Mouse (Mus musculus) MEL (cell line): Measurements from ENCODE around the gene Plau. TPM values are rescaled to one million over a fixed set of nuclear protein-coding genes. Genes with fewer than 3 reads are reported as not detected.

Experiments used
- DNase-seq: peaks from one replicate; pipeline ENCODE4 v3.0.0; 2011; ENCODE audit warnings: low read depth, low spot score
- H3K27ac ChIP-seq: 2 replicates; pipeline ENCODE4 v1.5.1; 2012; ENCODE audit warnings: low read depth, mild to moderate bottlenecking, control low read depth, low read length, moderate library complexity; ENCODE audit not compliant: control insufficient read depth
- H3K27me3 ChIP-seq, 2 experiments: fragments of 150-350 bp in 1 of 2; sonication (generic) in 1 of 2; 2 replicates each; pipeline ENCODE4 v1.6.1; 2012; ENCODE audit warnings: low read length in 2 of 2, mild to moderate bottlenecking in 2 of 2, improper control_type of control experiment in 1 of 2, moderate library complexity in 1 of 2; ENCODE audit not compliant: insufficient read depth in 2 of 2, control insufficient read depth in 1 of 2
- H3K36me3 ChIP-seq, 2 experiments: 2 replicates each; pipeline ENCODE4 v1.6.1; 2012 to 2014; ENCODE audit warnings: low read length in 2 of 2, improper control_type of control experiment in 1 of 2, inconsistent platforms in 1 of 2, mild to moderate bottlenecking in 1 of 2; ENCODE audit not compliant: insufficient read depth in 2 of 2, control insufficient read depth in 1 of 2
- H3K4me1 ChIP-seq, 2 experiments: fragments of 150-350 bp in 1 of 2; sonication (generic) in 1 of 2; 2 replicates each; pipeline ENCODE4 v1.6.1; 2012; ENCODE audit warnings: low read length in 2 of 2, improper control_type of control experiment in 1 of 2, mild to moderate bottlenecking in 1 of 2; ENCODE audit not compliant: insufficient read depth in 2 of 2, control insufficient read depth in 1 of 2
- H3K4me3 ChIP-seq, 2 experiments: fragments of 150-350 bp in 1 of 2; sonication (generic) in 1 of 2; 2 replicates each; pipeline ENCODE4 v1.5.1; 2012; ENCODE audit warnings: low read depth in 2 of 2, low read length in 2 of 2, mild to moderate bottlenecking in 2 of 2, moderate library complexity in 2 of 2, control low read depth in 1 of 2, improper control_type of control experiment in 1 of 2; ENCODE audit not compliant: control insufficient read depth in 1 of 2, insufficient read depth in 1 of 2
- H3K79me2 ChIP-seq: 2 replicates; pipeline ENCODE4 v1.6.1; 2012; ENCODE audit warnings: mild to moderate bottlenecking, low read length, moderate library complexity; ENCODE audit not compliant: control insufficient read depth, poor library complexity, insufficient read depth
- H3K9ac ChIP-seq: 2 replicates; pipeline ENCODE4 v1.6.1; 2012; ENCODE audit warnings: low read depth, mild to moderate bottlenecking, control low read depth, low read length, moderate library complexity; ENCODE audit not compliant: control insufficient read depth, poor library complexity, severe bottlenecking
- H3K9me3 ChIP-seq: fragments of 150-350 bp; sonication (generic); replicated peaks from 2 replicates; pipeline ENCODE4 v1.6.1; 2012; ENCODE audit warnings: mild to moderate bottlenecking, low read length, improper control_type of control experiment, moderate library complexity; ENCODE audit not compliant: insufficient read depth
- CHD2 ChIP-seq: IDR thresholded peaks from 2 replicates; pipeline ENCODE4 v1.6.1; 2011; ENCODE audit warnings: low read length, improper control_type of control experiment
- E2F4 ChIP-seq: IDR thresholded peaks from 2 replicates; pipeline ENCODE4 v1.6.1; 2011; ENCODE audit warnings: low read depth, low read length, improper control_type of control experiment, borderline replicate concordance
- ETS1 ChIP-seq: IDR thresholded peaks from 2 replicates; pipeline ENCODE4 v1.6.1; 2012; ENCODE audit warnings: low read depth, mild to moderate bottlenecking, inconsistent platforms, low read length, improper control_type of control experiment, moderate library complexity
- HCFC1 ChIP-seq: IDR thresholded peaks from 2 replicates; pipeline ENCODE4 v1.6.1; 2012; ENCODE audit warnings: low read depth, mild to moderate bottlenecking, inconsistent platforms, low read length, improper control_type of control experiment, moderate library complexity
- JUND ChIP-seq: IDR thresholded peaks from 2 replicates; pipeline ENCODE4 v1.6.1; 2011; ENCODE audit warnings: low read depth, mild to moderate bottlenecking, improper control_type of control experiment, low read length
- KAT2A ChIP-seq: conservative IDR thresholded peaks from 2 replicates; pipeline ENCODE4 v1.6.1; 2012; ENCODE audit warnings: low read depth, low read length, improper control_type of control experiment, inconsistent platforms
- MAX ChIP-seq: IDR thresholded peaks from 2 replicates; pipeline ENCODE4 v1.6.1; 2011; ENCODE audit warnings: low read length, improper control_type of control experiment
- MYB ChIP-seq: IDR thresholded peaks from 2 replicates; pipeline ENCODE4 v1.6.1; 2011; ENCODE audit warnings: mild to moderate bottlenecking, low read depth, low read length, improper control_type of control experiment
- MYC ChIP-seq: IDR thresholded peaks from 2 replicates; pipeline ENCODE4 v1.6.1; 2011; ENCODE audit warnings: low read depth, mild to moderate bottlenecking, low read length, improper control_type of control experiment, moderate library complexity
- NELFE ChIP-seq: IDR thresholded peaks from 2 replicates; pipeline ENCODE4 v1.6.1; 2011; ENCODE audit warnings: low read depth, low read length, improper control_type of control experiment
- POLR2A ChIP-seq, 2 experiments: IDR thresholded peaks; 2 replicates each; pipeline ENCODE4 v1.6.1; 2011 to 2012; ENCODE audit warnings: low read length in 2 of 2, mild to moderate bottlenecking in 2 of 2, control low read depth in 1 of 2, improper control_type of control experiment in 1 of 2, low read depth in 1 of 2, moderate library complexity in 1 of 2; ENCODE audit not compliant: control insufficient read depth in 1 of 2, insufficient read depth in 1 of 2, poor library complexity in 1 of 2
- POLR2AphosphoS2 ChIP-seq: IDR thresholded peaks from 2 replicates; pipeline ENCODE4 v1.6.1; 2011; ENCODE audit warnings: low read length, improper control_type of control experiment
- POLR2AphosphoS5 ChIP-seq: IDR thresholded peaks from 2 replicates; pipeline ENCODE4 v1.6.1; 2012; ENCODE audit warnings: low read depth, borderline replicate concordance, mild to moderate bottlenecking, inconsistent platforms, low read length, moderate library complexity, mixed read lengths
- SMC3 ChIP-seq: IDR thresholded peaks from 2 replicates; pipeline ENCODE4 v1.6.1; 2011; ENCODE audit warnings: low read depth, low read length, improper control_type of control experiment
- TAL1 ChIP-seq: IDR thresholded peaks from 2 replicates; pipeline ENCODE4 v1.6.1; 2012; ENCODE audit warnings: mild to moderate bottlenecking, inconsistent platforms, low read length, moderate library complexity, mixed read lengths
- TCF12 ChIP-seq: IDR thresholded peaks from 2 replicates; pipeline ENCODE4 v1.6.1; 2014; ENCODE audit warnings: low read depth, mild to moderate bottlenecking, inconsistent platforms, low read length, improper control_type of control experiment, moderate library complexity
- USF1 ChIP-seq: IDR thresholded peaks from 2 replicates; pipeline ENCODE4 v1.6.1; 2014; ENCODE audit warnings: low read depth, mild to moderate bottlenecking, inconsistent platforms, low read length, improper control_type of control experiment, moderate library complexity
- USF2 ChIP-seq, 2 experiments: IDR thresholded peaks; 2 replicates each; pipeline ENCODE4 v1.6.1; 2011 to 2012; ENCODE audit warnings: improper control_type of control experiment in 2 of 2, low read length in 2 of 2, borderline replicate concordance in 1 of 2, inconsistent platforms in 1 of 2, low read depth in 1 of 2, mild to moderate bottlenecking in 1 of 2; ENCODE audit not compliant: insufficient read depth in 1 of 2
- ZMIZ1 ChIP-seq: IDR thresholded peaks from 2 replicates; pipeline ENCODE4 v1.6.1; 2012; ENCODE audit warnings: low read depth, mild to moderate bottlenecking, inconsistent platforms, low read length, improper control_type of control experiment, moderate library complexity
- polyA plus RNA-seq, 2 experiments: library from polyadenylated mRNA; stranded (reverse) in 1 of 2; unstranded in 1 of 2; fragments of >175 nt in 1 of 2; fragments of >200 nt in 1 of 2; gene quantifications; 2 replicates each; pipeline versions ENCODE4 v1.2.1 to v1.2.4; 2012; ENCODE audit warnings: low replicate concordance in 2 of 2, low read depth in 1 of 2; ENCODE audit not compliant: insufficient read length in 2 of 2, insufficient read depth in 1 of 2, missing spikeins in 1 of 2
- total RNA-seq: library from RNA; depleted of rRNA; stranded (reverse); fragments of 300-350 nt; gene quantifications from 2 replicates; pipeline ENCODE4 v1.2.3, GENCODE M21; 2012

Plau gene
- total and polyA plus RNA-seq, 3 experiments = 0.04 TPM; not detected in 2

DNA sequence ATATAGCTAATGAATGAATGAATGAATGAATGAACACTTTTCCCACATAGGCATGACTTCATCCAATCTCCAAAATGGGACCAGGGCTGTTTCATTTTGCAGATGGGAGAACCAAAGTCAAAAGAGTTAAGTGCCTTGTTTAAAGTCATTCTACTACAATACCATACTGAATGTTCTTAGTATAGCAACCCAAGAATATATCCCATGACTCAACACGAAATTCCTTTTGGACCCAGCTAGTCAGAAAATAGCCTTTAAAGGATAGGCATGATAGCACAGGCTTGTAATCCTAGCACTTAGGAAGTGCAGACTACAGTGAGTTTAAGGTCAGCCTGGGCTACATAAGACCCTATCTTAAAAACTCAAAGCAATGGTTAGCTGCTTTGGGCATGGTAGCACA is 4.5 kb upstream of the Plau start:
- no peak for DNase-seq
- no peak overlapping the region for H3K9ac ChIP-seq
- TF ChIP-seq HCFC1 (no peak), MYB (no peak), POLR2AphosphoS5 (no peak), SMC3 (no peak), USF1 (no peak), JUND (no peak), NELFE (no peak), ETS1 (no peak)
- TF ChIP-seq, all 39 proteins: peak for 0
- Histone ChIP-seq H3K27me3 (peaks cover 3 to 19% of the 10 kb centered on the region in 2 experiments), H3K4me3 (no peak overlapping the region), H3K4me1 (peaks cover 2 to 13% of the 10 kb centered on the region in 2 experiments; a peak in 3 of 4 replicates), H3K36me3 (peaks cover 0 to 4% of the 10 kb centered on the region in 2 experiments; a peak in 1 of 4 replicates), H3K79me2 (no peaks in the 10 kb centered on the region), H3K9me3 (no peaks in the 10 kb centered on the region), H3K27ac (no peak overlapping the region)

GRCm38 (mm10) chr14:20833525-20833924 is 2.9 kb upstream of the Plau start:
- Histone ChIP-seq H3K4me1 (peaks cover 2 to 14% of the 10 kb centered on the region in 2 experiments; a peak in 3 of 4 replicates), H3K79me2 (no peaks in the 10 kb centered on the region), H3K9me3 (no peaks in the 10 kb centered on the region), H3K4me3 (no peak overlapping the region), H3K36me3 (peaks cover 0 to 4% of the 10 kb centered on the region in 2 experiments; a peak in 1 of 4 replicates), H3K27me3 (peaks cover 10 to 23% of the 10 kb centered on the region in 2 experiments), H3K27ac (no peak overlapping the region), H3K9ac (no peak overlapping the region)
- DNase-seq = no peak
- no peak for TF ChIP-seq CHD2
- TF ChIP-seq MAX = no peak
- no peak for TF ChIP-seq ZMIZ1
- no peak for TF ChIP-seq KAT2A
- no peak for TF ChIP-seq TAL1
- TF ChIP-seq E2F4 = no peak
- no peak for TF ChIP-seq POLR2A (IDR thresholded peaks at IDR 0.05; ENCODE audit: control insufficient read depth in 1 of 2, insufficient read depth in 1 of 2, low read depth in 1 of 2, low read length in 2 of 2, poor library complexity in 1 of 2)
- TF ChIP-seq TCF12 = no peak
- TF ChIP-seq POLR2AphosphoS2 = no peak
- TF ChIP-seq MYC = no peak
- TF ChIP-seq USF2 (IDR thresholded peaks at IDR 0.05; ENCODE audit: borderline replicate concordance in 1 of 2, insufficient read depth in 1 of 2, low read depth in 1 of 2, low read length in 2 of 2) = no peak
